ENCODE assay signal across 8 mouse cellular contexts in the genomic region with DNA sequence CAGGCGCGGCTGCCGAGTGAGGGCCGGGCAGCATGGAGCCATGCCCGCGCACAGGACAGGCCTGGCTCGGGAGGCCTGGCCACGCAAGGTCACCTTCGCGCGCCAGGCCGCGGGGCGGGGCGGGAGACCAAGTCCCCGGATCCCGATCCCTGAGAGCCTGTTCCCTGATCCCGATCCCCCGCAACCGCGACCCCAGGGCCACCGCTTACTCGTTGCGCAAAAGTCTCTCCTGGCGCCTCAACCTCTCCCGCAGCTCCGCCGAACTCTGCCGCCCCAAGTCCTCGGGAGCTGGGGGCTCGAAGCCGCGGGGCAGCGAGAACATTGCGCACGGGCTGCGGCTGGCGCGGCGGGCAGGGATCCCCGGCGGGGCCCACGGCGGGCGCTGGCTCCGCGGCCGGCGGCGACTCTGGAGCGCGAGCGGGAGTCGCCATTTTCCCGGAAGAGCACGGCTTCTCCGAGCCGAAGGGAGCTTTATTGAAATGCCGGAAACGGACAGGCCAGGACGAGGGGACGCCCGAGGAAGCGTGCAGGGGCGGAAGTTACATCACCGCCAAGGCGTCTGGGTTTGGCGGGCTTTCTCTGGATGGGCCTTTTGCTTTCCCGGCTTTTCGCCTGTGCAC. TPM values are rescaled to one million over a fixed set of nuclear protein-coding genes. Genes with fewer than 3 reads are reported as not detected.
DNase-seq lines count a peak whose midpoint lies in the region; ATAC-seq and TF ChIP-seq lines count a peak whose summit lies in the region.

TSS of gene Polr2m (minus strand) at position 461 of the 620 bp plus-strand sequence.

- WGBS in forebrain, embryonic 13.5 days, result under 1% methylated on average over 62 of the region's 70 CpGs
- WGBS in large intestine, adult 2 months, result under 1% methylated on average over 70 of the region's 70 CpGs
- WGBS in liver, postnatal 0 days (ENCODE audit: insufficient replicate concordance), result under 1% methylated on average over 70 of the region's 70 CpGs
- WGBS in neural tube, embryonic 14.5 days, result under 1% methylated on average over 70 of the region's 70 CpGs

- DNase-seq in heart, postnatal 10 days, result peak; percentile 98
- DNase-seq in large intestine, adult 2 months (ENCODE audit: low read depth, low spot score), result peak; percentile 70
- DNase-seq in liver, postnatal 0 days, result peak; percentile 93
- peak; percentile 97 for DNase-seq in testis, postnatal 10 days (ENCODE audit: low spot score)

- H3K4me1 ChIP-seq in ES-Bruce4 (ENCODE audit: control insufficient read depth, insufficient read depth, low read length), result no peaks in the 10 kb centered on the region
- H3K4me1 ChIP-seq in forebrain, embryonic 13.5 days, result peaks cover 14% of the 10 kb centered on the region
- H3K4me1 ChIP-seq in liver, postnatal 0 days (ENCODE audit: insufficient read depth), result peaks cover 11% of the 10 kb centered on the region
- H3K4me1 ChIP-seq in neural tube, embryonic 14.5 days (ENCODE audit: control insufficient read depth, insufficient read depth, low read length), result peaks cover 14% of the 10 kb centered on the region

- no peaks in the 10 kb centered on the region for H3K27me3 ChIP-seq in ES-Bruce4 (ENCODE audit: control insufficient read depth, insufficient read depth, low read length, poor library complexity, severe bottlenecking)
- 0 out of 2 replicates have a peak, but pooled peaks cover 6% of the 10 kb centered on the region for H3K27me3 ChIP-seq in forebrain, embryonic 13.5 days
- no peaks in the 10 kb centered on the region for H3K27me3 ChIP-seq in liver, postnatal 0 days (ENCODE audit: insufficient read depth, low read length)
- H3K27me3 ChIP-seq in neural tube, embryonic 14.5 days (ENCODE audit: control insufficient read depth, insufficient read depth, low read length), result no peaks in the 10 kb centered on the region

- 0 out of 2 replicates have a peak, but pooled peaks have one; percentile 28 for TF ChIP-seq EP300 in ES-Bruce4 (IDR thresholded peaks at IDR 0.05; ENCODE audit: insufficient read depth, low read depth, low read length)
- TF ChIP-seq EP300 in liver, postnatal 0 days (IDR thresholded peaks at IDR 0.05; ENCODE audit: low read depth), result peak; percentile 70; the same call in 1 of the 2 replicates

- H3K4me2 ChIP-seq in forebrain, embryonic 13.5 days, result peak within 1 kb of the TSS; percentile 65
- H3K4me2 ChIP-seq in liver, postnatal 0 days (ENCODE audit: low read depth, low read length), result peak within 1 kb of the TSS; percentile 80
- peak within 1 kb of the TSS; percentile 72 for H3K4me2 ChIP-seq in neural tube, embryonic 14.5 days (ENCODE audit: low read depth, low read length)

- intact Hi-C loops in heart, postnatal 10 days (cut with DNase I), result no loop called here

- no peak for TF ChIP-seq POLR2A in ES-Bruce4 (IDR thresholded peaks at IDR 0.05; ENCODE audit: insufficient read depth, low read length)

- H3K9ac ChIP-seq in ES-Bruce4 (ENCODE audit: low read depth, poor library complexity, severe bottlenecking), result peak within 1 kb of the TSS; percentile 99
- H3K9ac ChIP-seq in forebrain, embryonic 13.5 days, result peak within 1 kb of the TSS; percentile 99
- peak within 1 kb of the TSS; percentile 98 for H3K9ac ChIP-seq in liver, postnatal 0 days (replicated peaks)
- peak within 1 kb of the TSS; percentile 99 for H3K9ac ChIP-seq in neural tube, embryonic 14.5 days (replicated peaks; ENCODE audit: low read depth, low read length)

- TF ChIP-seq CTCF in ES-Bruce4 (IDR thresholded peaks at IDR 0.05; ENCODE audit: low read depth, low read length), result no peak
- TF ChIP-seq CTCF in liver, postnatal 0 days (IDR thresholded peaks at IDR 0.05; ENCODE audit: low read depth), result no peak

- H3K27ac ChIP-seq in ES-Bruce4 (ENCODE audit: insufficient read depth, low read length), result peak within 1 kb of the TSS; percentile 63
- peak within 1 kb of the TSS; percentile 88 for H3K27ac ChIP-seq in forebrain, embryonic 13.5 days
- H3K27ac ChIP-seq in liver, postnatal 0 days (ENCODE audit: low read depth), result peak within 1 kb of the TSS; percentile 97
- peak within 1 kb of the TSS; percentile 91 for H3K27ac ChIP-seq in neural tube, embryonic 14.5 days (ENCODE audit: low read depth, low read length)

- H3K36me3 ChIP-seq in ES-Bruce4 (ENCODE audit: control insufficient read depth, insufficient read depth, low read length, poor library complexity, severe bottlenecking), result peaks cover 35% of the 10 kb centered on the region
- peaks cover 30% of the 10 kb centered on the region for H3K36me3 ChIP-seq in forebrain, embryonic 13.5 days (ENCODE audit: poor library complexity, severe bottlenecking)
- H3K36me3 ChIP-seq in liver, postnatal 0 days (replicated peaks; ENCODE audit: insufficient read depth, low read length), result peaks cover 30% of the 10 kb centered on the region
- H3K36me3 ChIP-seq in neural tube, embryonic 14.5 days (ENCODE audit: control insufficient read depth, insufficient read depth, low read length), result peaks cover 23% of the 10 kb centered on the region

- peaks cover 10% of the 10 kb centered on the region; the same call in 1 of the 2 replicates for H3K9me3 ChIP-seq in ES-Bruce4 (replicated peaks; ENCODE audit: control insufficient read depth, insufficient read depth, low read length, poor library complexity, severe bottlenecking)
- H3K9me3 ChIP-seq in forebrain, embryonic 13.5 days (replicated peaks), result no peaks in the 10 kb centered on the region
- no peaks in the 10 kb centered on the region for H3K9me3 ChIP-seq in liver, postnatal 0 days (ENCODE audit: low read length)
- H3K9me3 ChIP-seq in neural tube, embryonic 14.5 days (ENCODE audit: control insufficient read depth, low read length), result no peaks in the 10 kb centered on the region

- H3K4me3 ChIP-seq in ES-Bruce4 (ENCODE audit: low read depth, low read length), result peak within 1 kb of the TSS; percentile 96
- peak within 1 kb of the TSS; percentile 95 for H3K4me3 ChIP-seq in forebrain, embryonic 13.5 days
- peak within 1 kb of the TSS; percentile 90 for H3K4me3 ChIP-seq in liver, postnatal 0 days (ENCODE audit: low read depth, low read length)
- H3K4me3 ChIP-seq in neural tube, embryonic 14.5 days (ENCODE audit: low read depth, low read length), result peak within 1 kb of the TSS; percentile 99

- ATAC-seq in cerebellum, adult (ENCODE audit: insufficient number of reproducible peaks, low FRiP score, low TSS enrichment), result peak; percentile 92
- peak; percentile 99 for ATAC-seq in forebrain, embryonic 13.5 days
- peak; percentile 97 for ATAC-seq in liver, postnatal 0 days
- peak; percentile 99 for ATAC-seq in neural tube, embryonic 14.5 days (ENCODE audit: low read depth)

RNA-seq across cellular contexts. Expression of gene Polr2m, which starts in this region (rescaled TPM):
- polyA plus RNA-seq in ES-Bruce4 (2011; ENCODE audit: insufficient read depth, insufficient read length, low read depth, missing spikeins), result 200 and 203 TPM in 2 replicates
- polyA plus RNA-seq in forebrain, embryonic 13.5 days (2015; fragmentation: Nextera tagmentation; extraction: Ambion mirVana), result 369 and 394 TPM in 2 replicates
- 100 to 1,000 TPM; 261 to 290 TPM for total RNA-seq in heart, postnatal 10 days (2021)
- polyA plus RNA-seq in large intestine, adult 2 months (2012; rRNA removed), result 232 and 289 TPM in 2 replicates
- 69.2 and 71.1 TPM in 2 replicates for polyA plus RNA-seq in liver, postnatal 0 days (2015; fragmentation: Nextera tagmentation; extraction: Ambion mirVana)
- 254 and 284 TPM in 2 replicates for polyA plus RNA-seq in neural tube, embryonic 14.5 days (2014; fragmentation: Nextera tagmentation; extraction: Ambion mirVana)

Comparison
In these comparisons a context has a peak if more than half of its experiments do, and no peak if none do; other contexts are left out.
1. Peak in every context shown above with its lines: DNase-seq, ATAC-seq, H3K4me3 ChIP-seq and H3K27ac ChIP-seq.